Mouse (Mus musculus): ENCODE results near the gene Fam47e.

DNA sequence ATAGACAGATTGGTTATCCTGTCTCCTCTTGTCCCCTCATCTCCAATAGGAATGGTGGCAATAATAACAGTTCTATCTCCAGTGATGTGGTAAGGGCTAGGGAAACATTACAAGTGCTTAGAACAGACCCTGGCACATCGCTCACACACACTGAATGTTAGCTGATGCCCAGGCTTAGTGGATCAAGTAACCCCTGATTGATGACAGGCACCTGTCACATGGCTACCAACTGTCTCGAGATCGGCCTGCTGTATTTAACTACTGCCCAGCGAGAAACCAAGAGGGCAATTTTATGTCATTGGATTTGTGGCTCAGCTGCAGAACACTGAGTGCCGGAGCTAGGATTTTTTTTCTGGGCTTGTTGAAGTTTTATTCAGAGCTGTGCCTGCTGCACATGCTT lies 40.2 kb downstream of the Fam47e start:
- TF ChIP-seq CTCF (IDR thresholded peaks at IDR 0.05; ENCODE audit: borderline replicate concordance, extremely low read depth, insufficient read depth, insufficient read length), result no peak
- TF ChIP-seq POLR2A (IDR thresholded peaks at IDR 0.05; ENCODE audit: borderline replicate concordance, extremely low read depth, insufficient read depth, insufficient read length, poor library complexity, severe bottlenecking), result no peak
